Mouse (Mus musculus) ES-E14 (cell line): Measurements from ENCODE around the gene Plscr3. TPM values are rescaled to one million over a fixed set of nuclear protein-coding genes. Genes with fewer than 3 reads are reported as not detected.

ENCODE experiments used
- DNase-seq: peaks from one replicate; pipeline ENCODE4 v3.0.0-alpha.2; 2013; ENCODE audit warnings: low read depth, low spot score
- H3K27ac ChIP-seq: 2 replicates; pipeline ENCODE4 v1.5.1; 2012; ENCODE audit warnings: low read depth, mild to moderate bottlenecking, low read length, moderate library complexity, mixed read lengths; ENCODE audit not compliant: poor library complexity, insufficient read depth, severe bottlenecking
- H3K36me3 ChIP-seq: 2 replicates; pipeline ENCODE4 v1.6.1; 2012; ENCODE audit warnings: mild to moderate bottlenecking, low read length, moderate library complexity, mixed read lengths; ENCODE audit not compliant: control insufficient read depth, poor library complexity, insufficient read depth, severe bottlenecking
- H3K4me1 ChIP-seq, 2 experiments: fragments of 150-350 bp in 1 of 2; sonication (generic) in 1 of 2; 2 replicates each; pipeline ENCODE4 v1.6.1; 2012; ENCODE audit warnings: low read length in 2 of 2, mild to moderate bottlenecking in 1 of 2, mixed read lengths in 1 of 2; ENCODE audit not compliant: control insufficient read depth in 2 of 2, insufficient read depth in 2 of 2, poor library complexity in 1 of 2
- H3K4me3 ChIP-seq, 2 experiments: fragments of 150-350 bp in 1 of 2; sonication (generic) in 1 of 2; 2 replicates each; pipeline ENCODE4 v1.5.1; 2012; ENCODE audit warnings: low read length in 2 of 2, low read depth in 1 of 2, mild to moderate bottlenecking in 1 of 2, mixed read lengths in 1 of 2; ENCODE audit not compliant: insufficient read depth in 1 of 2, poor library complexity in 1 of 2, severe bottlenecking in 1 of 2
- H3K9ac ChIP-seq: 2 replicates; pipeline ENCODE4 v1.6.1; 2012; ENCODE audit warnings: low read depth, mild to moderate bottlenecking, low read length, mixed read lengths; ENCODE audit not compliant: poor library complexity, insufficient read depth, severe bottlenecking
- H3K9me3 ChIP-seq: fragments of 150-350 bp; sonication (generic); 2 replicates; pipeline ENCODE4 v1.6.1; 2012; ENCODE audit warnings: low read depth, mild to moderate bottlenecking, low read length; ENCODE audit not compliant: control insufficient read depth, insufficient read depth
- CHD2 ChIP-seq: IDR thresholded peaks from 2 replicates; pipeline ENCODE4 v1.6.1; 2014; ENCODE audit warnings: mild to moderate bottlenecking, low read depth, low read length, inconsistent platforms
- HCFC1 ChIP-seq: IDR thresholded peaks from 2 replicates; pipeline ENCODE4 v1.6.1; 2012; ENCODE audit warnings: low read length, inconsistent platforms, borderline replicate concordance; ENCODE audit not compliant: insufficient read depth
- MAFK ChIP-seq: IDR thresholded peaks from 2 replicates; pipeline ENCODE4 v1.6.1; 2014; ENCODE audit warnings: mild to moderate bottlenecking, low read depth, low read length, inconsistent platforms; ENCODE audit not compliant: insufficient read depth
- ZC3H11A ChIP-seq: IDR thresholded peaks from 2 replicates; pipeline ENCODE4 v1.6.1; 2012; ENCODE audit warnings: low read depth, mild to moderate bottlenecking, inconsistent platforms, low read length, borderline replicate concordance
- ZNF384 ChIP-seq: IDR thresholded peaks from 2 replicates; pipeline ENCODE4 v1.6.1; 2012; ENCODE audit warnings: low read depth, low read length, inconsistent platforms
- in situ Hi-C, 2 experiments: fragments of 600-800 bp; cut with MboI; formaldehyde crosslinking; loops; one replicate each; pipeline ENCODE4 v1.15.1; 2025; ENCODE audit warnings: low sequenced_read_pairs in 2 of 2, inconsistent platforms in 1 of 2; ENCODE audit not compliant: unreplicated experiment in 2 of 2
- total RNA-seq: library from RNA; depleted of rRNA; stranded (reverse); fragments of 300-350 nt; gene quantifications from 2 replicates; pipeline ENCODE4 v1.2.3, GENCODE M21; 2012; rRNA removed

Gene Plscr3
- 7.0 and 7.2 TPM in 2 replicates for total RNA-seq

DNA sequence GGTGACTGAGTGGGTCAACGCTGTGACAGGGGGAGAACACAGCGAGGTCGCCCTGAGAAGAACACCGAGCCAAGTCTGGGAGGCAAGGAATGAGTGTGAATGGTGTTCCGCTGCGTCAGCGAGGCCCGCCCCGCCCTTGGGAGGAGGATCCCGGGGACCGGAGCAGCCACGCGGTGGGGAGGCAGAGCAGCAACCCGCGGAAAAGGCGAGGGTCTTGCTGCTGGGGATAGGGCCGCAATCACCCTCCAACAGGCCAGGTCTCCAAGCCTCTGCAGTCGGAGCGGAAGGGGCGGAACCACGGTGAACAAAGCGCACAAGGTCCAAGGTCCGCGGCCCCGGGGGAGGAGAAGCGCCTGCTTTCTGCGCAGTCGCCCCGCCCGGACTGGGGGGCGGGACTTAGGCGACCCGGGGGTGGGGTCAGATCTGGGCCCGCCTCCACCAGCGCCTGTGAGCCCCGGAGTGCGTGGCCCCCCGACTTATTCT lies at the start of gene Plscr3:
Gene Plscr3 (plus strand): TSS at position 179 of the 483 bp plus-strand sequence.
- Histone ChIP-seq H3K9me3 (no peaks in the 10 kb centered on the region), H3K27ac (peak within 1 kb of the TSS; percentile 54), H3K4me3 (peak within 1 kb of the TSS; percentile 74 to 86), H3K4me1 (peaks cover 0 to 6% of the 10 kb centered on the region in 2 experiments; a peak in 2 of 4 replicates), H3K36me3 (peaks cover 7% of the 10 kb centered on the region; the same call in 1 of the 2 replicates), H3K9ac (peak within 1 kb of the TSS; percentile 82)
- in situ Hi-C loops: no loop called here
- TF ChIP-seq HCFC1 (0 out of 2 replicates have a peak, but pooled peaks have one; percentile 11), CHD2 (no peak), MAFK (peak; percentile 57; the same call in 1 of the 2 replicates)
- peak; percentile 86 for DNase-seq

- no peak overlapping the region for H3K4me3 ChIP-seq
These were observed 48.3 kb upstream of the Plscr3 start for GRCm38 (mm10) chr11:69797924-69798323.

GRCm38 (mm10) chr11:69799394-69800137 lies 46.6 kb upstream of the Plscr3 start:
- H3K9me3 ChIP-seq: no peaks in the 10 kb centered on the region
- no peak for DNase-seq
- no peaks in the 10 kb centered on the region; the same call in 1 of the 2 replicates for H3K36me3 ChIP-seq
- peaks cover 6 to 18% of the 10 kb centered on the region in 2 experiments for H3K4me1 ChIP-seq
- H3K4me3 ChIP-seq: peak overlapping the region; percentile 68 to 81
- no peak overlapping the region for H3K27ac ChIP-seq
- in situ Hi-C loops: loop anchor here in 1 of 2 experiments (10.0 kb wide), 1 partner anchor 75 kb away; the partner anchor contains the start of gene Tmem95
- TF ChIP-seq HCFC1: no peak
- TF ChIP-seq ZC3H11A: no peak
- TF ChIP-seq MAFK: no peak
- TF ChIP-seq CHD2: no peak
- TF ChIP-seq ZNF384: no peak
- peak overlapping the region; percentile 70 for H3K9ac ChIP-seq

More at GRCm38 (mm10) chr11:69797924-69798323, 48.3 kb upstream of the Plscr3 start:
- no peaks in the 10 kb centered on the region for H3K9me3 ChIP-seq
- in situ Hi-C loops: no loop called here
- no peak overlapping the region for H3K27ac ChIP-seq
- TF ChIP-seq CHD2 (no peak), MAFK (no peak), HCFC1 (no peak)
- no peaks in the 10 kb centered on the region for H3K36me3 ChIP-seq
- H3K4me1 ChIP-seq: peaks cover 3 to 12% of the 10 kb centered on the region in 2 experiments
- H3K9ac ChIP-seq: no peak overlapping the region
- no peak for DNase-seq

GRCm38 (mm10) chr11:69800138-69800391 lies 46.1 kb upstream of the Plscr3 start:
- no peak for TF ChIP-seq ZNF384
- TF ChIP-seq ZC3H11A: no peak
- peak; percentile 93 for TF ChIP-seq MAFK
- no peak for TF ChIP-seq HCFC1
- no peak for DNase-seq
- Histone ChIP-seq H3K36me3 (no peaks in the 10 kb centered on the region; the same call in 1 of the 2 replicates), H3K9ac (peak overlapping the region; percentile 70), H3K4me3 (peak overlapping the region; percentile 68 to 81), H3K4me1 (peaks cover 3 to 18% of the 10 kb centered on the region in 2 experiments), H3K27ac (no peak overlapping the region), H3K9me3 (no peaks in the 10 kb centered on the region)
- in situ Hi-C loops: loop anchor here in 1 of 2 experiments (10.0 kb wide), 1 partner anchor 75 kb away; the partner anchor contains the start of gene Tmem95
